Mouse (Mus musculus) MEL (cell line): ENCODE measurements at regions not wholly inside any gene's neighbourhood (a gene's known extent, or its start where the extent isn't known, plus 50 kb on each side); places are given as distances from the start of the nearest gene placed in this dataset.

Experiments used
- DNase-seq: peaks from one replicate; pipeline ENCODE4 v3.0.0; 2011; ENCODE audit warnings: low read depth, low spot score
- H3K27ac ChIP-seq: 2 replicates; pipeline ENCODE4 v1.5.1; 2012; ENCODE audit warnings: low read depth, mild to moderate bottlenecking, control low read depth, low read length, moderate library complexity; ENCODE audit not compliant: control insufficient read depth
- H3K27me3 ChIP-seq, 2 experiments: fragments of 150-350 bp in 1 of 2; sonication (generic) in 1 of 2; 2 replicates each; pipeline ENCODE4 v1.6.1; 2012; ENCODE audit warnings: low read length in 2 of 2, mild to moderate bottlenecking in 2 of 2, improper control_type of control experiment in 1 of 2, moderate library complexity in 1 of 2; ENCODE audit not compliant: insufficient read depth in 2 of 2, control insufficient read depth in 1 of 2
- H3K36me3 ChIP-seq, 2 experiments: 2 replicates each; pipeline ENCODE4 v1.6.1; 2012 to 2014; ENCODE audit warnings: low read length in 2 of 2, improper control_type of control experiment in 1 of 2, inconsistent platforms in 1 of 2, mild to moderate bottlenecking in 1 of 2; ENCODE audit not compliant: insufficient read depth in 2 of 2, control insufficient read depth in 1 of 2
- H3K4me1 ChIP-seq, 2 experiments: fragments of 150-350 bp in 1 of 2; sonication (generic) in 1 of 2; 2 replicates each; pipeline ENCODE4 v1.6.1; 2012; ENCODE audit warnings: low read length in 2 of 2, improper control_type of control experiment in 1 of 2, mild to moderate bottlenecking in 1 of 2; ENCODE audit not compliant: insufficient read depth in 2 of 2, control insufficient read depth in 1 of 2
- H3K4me3 ChIP-seq, 2 experiments: fragments of 150-350 bp in 1 of 2; sonication (generic) in 1 of 2; 2 replicates each; pipeline ENCODE4 v1.5.1; 2012; ENCODE audit warnings: low read depth in 2 of 2, low read length in 2 of 2, mild to moderate bottlenecking in 2 of 2, moderate library complexity in 2 of 2, control low read depth in 1 of 2, improper control_type of control experiment in 1 of 2; ENCODE audit not compliant: control insufficient read depth in 1 of 2, insufficient read depth in 1 of 2
- H3K79me2 ChIP-seq: 2 replicates; pipeline ENCODE4 v1.6.1; 2012; ENCODE audit warnings: mild to moderate bottlenecking, low read length, moderate library complexity; ENCODE audit not compliant: control insufficient read depth, poor library complexity, insufficient read depth
- H3K9ac ChIP-seq: 2 replicates; pipeline ENCODE4 v1.6.1; 2012; ENCODE audit warnings: low read depth, mild to moderate bottlenecking, control low read depth, low read length, moderate library complexity; ENCODE audit not compliant: control insufficient read depth, poor library complexity, severe bottlenecking
- H3K9me3 ChIP-seq: fragments of 150-350 bp; sonication (generic); replicated peaks from 2 replicates; pipeline ENCODE4 v1.6.1; 2012; ENCODE audit warnings: mild to moderate bottlenecking, low read length, improper control_type of control experiment, moderate library complexity; ENCODE audit not compliant: insufficient read depth
- CHD1 ChIP-seq: IDR thresholded peaks from 2 replicates; pipeline ENCODE4 v1.6.1; 2012; ENCODE audit warnings: low read depth, mild to moderate bottlenecking, inconsistent platforms, low read length, improper control_type of control experiment
- CHD2 ChIP-seq: IDR thresholded peaks from 2 replicates; pipeline ENCODE4 v1.6.1; 2011; ENCODE audit warnings: low read length, improper control_type of control experiment
- CTCF ChIP-seq, 3 experiments: IDR thresholded peaks in 2 of 3; conservative IDR thresholded peaks in 1 of 3; 2 replicates each; pipeline ENCODE4 v1.5.1; 2011 to 2012; ENCODE audit warnings: low read length in 3 of 3, low read depth in 2 of 3, mild to moderate bottlenecking in 2 of 3, improper control_type of control experiment in 1 of 3, inconsistent platforms in 1 of 3, mixed read lengths in 1 of 3, moderate library complexity in 1 of 3; ENCODE audit not compliant: control insufficient read depth in 1 of 3, insufficient read depth in 1 of 3, poor library complexity in 1 of 3, severe bottlenecking in 1 of 3
- E2F4 ChIP-seq: IDR thresholded peaks from 2 replicates; pipeline ENCODE4 v1.6.1; 2011; ENCODE audit warnings: low read depth, low read length, improper control_type of control experiment, borderline replicate concordance
- ELF1 ChIP-seq: IDR thresholded peaks from 2 replicates; pipeline ENCODE4 v1.6.1; 2014; ENCODE audit warnings: low read depth, mild to moderate bottlenecking, inconsistent platforms, low read length, improper control_type of control experiment, moderate library complexity
- ETS1 ChIP-seq: IDR thresholded peaks from 2 replicates; pipeline ENCODE4 v1.6.1; 2012; ENCODE audit warnings: low read depth, mild to moderate bottlenecking, inconsistent platforms, low read length, improper control_type of control experiment, moderate library complexity
- GATA1 ChIP-seq: IDR thresholded peaks from 2 replicates; pipeline ENCODE4 v1.6.1; 2011; ENCODE audit warnings: low read depth, low read length, improper control_type of control experiment
- KAT2A ChIP-seq: conservative IDR thresholded peaks from 2 replicates; pipeline ENCODE4 v1.6.1; 2012; ENCODE audit warnings: low read depth, low read length, improper control_type of control experiment, inconsistent platforms
- MAFK ChIP-seq: IDR thresholded peaks from 2 replicates; pipeline ENCODE4 v1.6.1; 2011; ENCODE audit warnings: low read depth, mild to moderate bottlenecking, low read length, improper control_type of control experiment, borderline replicate concordance
- MXI1 ChIP-seq: IDR thresholded peaks from 2 replicates; pipeline ENCODE4 v1.6.1; 2011; ENCODE audit warnings: mild to moderate bottlenecking, low read depth, low read length, improper control_type of control experiment
- POLR2AphosphoS5 ChIP-seq: IDR thresholded peaks from 2 replicates; pipeline ENCODE4 v1.6.1; 2012; ENCODE audit warnings: low read depth, borderline replicate concordance, mild to moderate bottlenecking, inconsistent platforms, low read length, moderate library complexity, mixed read lengths
- RCOR1 ChIP-seq: IDR thresholded peaks from 2 replicates; pipeline ENCODE4 v1.6.1; 2012; ENCODE audit warnings: low read depth, mild to moderate bottlenecking, inconsistent platforms, low read length, improper control_type of control experiment
- SIN3A ChIP-seq: IDR thresholded peaks from 2 replicates; pipeline ENCODE4 v1.6.1; 2012; ENCODE audit warnings: low read length, improper control_type of control experiment, inconsistent platforms
- TBP ChIP-seq: IDR thresholded peaks from 2 replicates; pipeline ENCODE4 v1.8.0; 2011; ENCODE audit warnings: low read depth, low read length, improper control_type of control experiment
- UBTF ChIP-seq: IDR thresholded peaks from 2 replicates; pipeline ENCODE4 v1.6.1; 2012; ENCODE audit warnings: low read depth, mild to moderate bottlenecking, inconsistent platforms, low read length, improper control_type of control experiment, moderate library complexity, borderline replicate concordance; ENCODE audit not compliant: insufficient read depth
- ZC3H11A ChIP-seq: IDR thresholded peaks from 2 replicates; pipeline ENCODE4 v1.6.1; 2012; ENCODE audit warnings: low read depth, mild to moderate bottlenecking, inconsistent platforms, low read length, improper control_type of control experiment
- ZMIZ1 ChIP-seq: IDR thresholded peaks from 2 replicates; pipeline ENCODE4 v1.6.1; 2012; ENCODE audit warnings: low read depth, mild to moderate bottlenecking, inconsistent platforms, low read length, improper control_type of control experiment, moderate library complexity

GRCm38 (mm10) chr13:32553136-32553535 is 214.6 kb upstream of the Gmds start:
- no peaks in the 10 kb centered on the region; a peak in 1 of 4 replicates for H3K27me3 ChIP-seq
- TF ChIP-seq TBP: no peak
- no peak for TF ChIP-seq ZC3H11A
- no peak for TF ChIP-seq CHD2
- no peak for TF ChIP-seq MXI1
- no peak for TF ChIP-seq CTCF (IDR thresholded peaks at IDR 0.05 in 2 of 3, conservative IDR thresholded peaks at IDR 0.05 in 1 of 3; ENCODE audit: control insufficient read depth in 1 of 3, insufficient read depth in 1 of 3, low read depth in 2 of 3, low read length in 3 of 3, poor library complexity in 1 of 3, severe bottlenecking in 1 of 3)
- no peak for TF ChIP-seq ELF1
- no peak for TF ChIP-seq UBTF
- TF ChIP-seq POLR2AphosphoS5: no peak
- no peak for TF ChIP-seq ZMIZ1
- no peak for TF ChIP-seq E2F4
- TF ChIP-seq GATA1: no peak
- H3K9ac ChIP-seq: no peak overlapping the region
- no peak overlapping the region for H3K27ac ChIP-seq
- H3K4me1 ChIP-seq: no peaks in the 10 kb centered on the region
- H3K9me3 ChIP-seq: no peaks in the 10 kb centered on the region
- no peaks in the 10 kb centered on the region for H3K36me3 ChIP-seq
- H3K79me2 ChIP-seq: no peaks in the 10 kb centered on the region
- no peak overlapping the region for H3K4me3 ChIP-seq
- DNase-seq: no peak

- no peaks in the 10 kb centered on the region for H3K36me3 ChIP-seq
- H3K9me3 ChIP-seq: no peaks in the 10 kb centered on the region
- no peaks in the 10 kb centered on the region; a peak in 1 of 4 replicates for H3K27me3 ChIP-seq
- H3K27ac ChIP-seq: no peak overlapping the region
- no peaks in the 10 kb centered on the region for H3K4me1 ChIP-seq
- TF ChIP-seq RCOR1: no peak
- no peak for TF ChIP-seq ELF1
- no peak for TF ChIP-seq SIN3A
- TF ChIP-seq ETS1: no peak
- no peak for TF ChIP-seq CHD1
- TF ChIP-seq KAT2A: no peak
- no peak overlapping the region for H3K9ac ChIP-seq
- DNase-seq: no peak
- no peak overlapping the region for H3K4me3 ChIP-seq
- H3K79me2 ChIP-seq: no peaks in the 10 kb centered on the region
Measured at GRCm38 (mm10) chr13:32550113-32550512, 211.6 kb upstream of the Gmds start.

GRCm38 (mm10) chr13:32547126-32547525 is 208.6 kb upstream of the Gmds start:
- Histone ChIP-seq H3K27ac (no peak overlapping the region), H3K79me2 (no peaks in the 10 kb centered on the region), H3K27me3 (no peaks in the 10 kb centered on the region; a peak in 1 of 4 replicates), H3K9ac (no peak overlapping the region), H3K4me3 (no peak overlapping the region), H3K9me3 (no peaks in the 10 kb centered on the region), H3K4me1 (no peaks in the 10 kb centered on the region), H3K36me3 (no peaks in the 10 kb centered on the region)
- TF ChIP-seq MAFK (no peak), GATA1 (no peak), POLR2AphosphoS5 (no peak)
- no peak for DNase-seq
